Mouse (Mus musculus): ENCODE results near the gene Agpat1.

Gene Agpat1

DNA sequence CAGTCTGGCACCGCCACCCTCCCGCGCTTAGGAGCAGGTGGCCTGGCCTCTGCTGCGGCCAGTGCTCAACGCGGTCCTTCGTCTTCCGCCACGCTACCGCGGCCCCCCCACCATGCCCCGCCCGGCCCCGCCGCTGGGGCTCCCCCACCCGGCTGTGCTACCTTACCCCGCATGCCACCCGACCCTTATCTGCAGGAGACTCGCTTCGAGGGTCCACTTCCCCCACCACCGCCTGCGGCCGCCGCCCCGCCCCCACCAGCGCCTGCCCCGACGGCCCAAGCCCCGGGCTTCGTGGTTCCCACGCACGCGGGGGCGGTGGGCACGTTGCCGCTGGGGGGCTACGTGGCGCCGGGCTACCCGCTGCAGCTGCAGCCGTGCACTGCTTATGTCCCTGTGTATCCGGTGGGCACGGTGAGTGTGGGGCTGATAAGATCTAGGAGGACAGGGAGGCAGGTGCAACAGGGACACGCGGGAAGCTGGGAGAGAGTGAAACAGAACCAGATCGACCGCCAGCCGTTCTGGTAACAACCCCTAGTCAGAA is 26.8 kb downstream of the Agpat1 start:
- no peak for DNase-seq (ENCODE audit: low spot score in 2 of 2)

DNA sequence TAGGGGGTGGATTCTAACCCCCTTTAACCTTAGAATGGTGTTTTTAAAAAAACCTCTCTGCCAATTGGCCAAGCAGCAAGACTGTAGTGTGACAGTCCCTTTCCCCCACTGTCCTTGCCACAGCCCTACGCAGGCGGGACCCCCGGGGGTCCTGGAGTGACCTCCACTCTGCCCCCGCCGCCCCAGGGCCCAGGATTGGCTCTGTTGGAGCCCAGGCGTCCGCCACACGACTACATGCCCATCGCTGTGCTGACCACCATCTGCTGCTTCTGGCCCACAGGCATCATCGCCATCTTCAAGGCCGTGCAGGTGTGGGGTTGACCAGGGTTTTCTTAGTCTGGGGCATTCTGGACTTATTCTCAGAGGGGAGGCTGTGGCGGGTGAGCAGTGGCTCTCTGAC is 27.6 kb downstream of the Agpat1 start:
- DNase-seq (ENCODE audit: low spot score in 2 of 2), result no peak

- peak; percentile 79 to 87 for DNase-seq (ENCODE audit: low spot score in 2 of 2)
Measured at GRCm38 (mm10) chr17:34632261-34632691, 28.2 kb downstream of the Agpat1 start.

DNA sequence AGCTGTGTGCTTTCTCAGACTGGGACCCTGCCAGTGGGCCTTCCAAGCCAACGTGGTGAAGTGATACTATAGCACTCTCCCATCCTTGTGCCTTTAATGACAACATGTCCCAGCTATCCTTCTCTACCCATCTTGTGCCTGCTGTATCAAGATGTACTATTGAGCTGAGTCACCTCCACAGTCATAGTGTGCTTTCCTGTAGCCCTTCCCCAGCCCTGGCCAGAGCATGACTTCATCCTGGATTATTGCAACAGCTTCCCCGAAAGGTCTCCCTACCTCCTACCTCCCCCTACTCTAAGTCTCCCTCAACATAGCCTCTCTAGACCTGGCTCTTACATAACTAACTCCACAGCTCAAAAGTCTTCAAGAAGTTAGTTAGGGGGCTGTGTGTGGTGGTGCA is 31.6 kb downstream of the Agpat1 start:
- no peak for DNase-seq (ENCODE audit: low spot score in 2 of 2)

DNA sequence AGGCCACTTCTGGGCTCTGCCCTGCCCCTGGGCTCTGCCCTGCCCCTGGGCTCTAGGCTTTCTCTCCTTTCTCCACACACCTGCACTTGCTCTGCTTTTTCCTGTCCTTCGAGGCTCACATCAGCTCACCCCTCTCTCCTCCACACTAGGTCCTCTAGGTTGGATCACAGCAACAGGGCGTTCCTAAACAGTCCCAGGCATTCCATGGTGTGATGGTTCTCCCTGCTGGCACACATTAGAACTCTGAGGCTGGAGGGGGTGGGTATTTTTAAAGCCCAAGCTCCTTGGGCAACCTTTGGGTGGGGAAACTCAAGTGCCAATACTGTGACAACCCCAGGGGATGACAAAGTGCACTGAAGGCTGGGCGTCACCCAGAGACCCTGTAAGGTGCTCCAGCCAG is 33.4 kb downstream of the Agpat1 start:
- DNase-seq (ENCODE audit: low spot score in 2 of 2), result no peak

GRCm38 (mm10) chr17:34639461-34640255 is 35.6 kb downstream of the Agpat1 start:
- no peak for DNase-seq (ENCODE audit: low spot score in 2 of 2)

DNA sequence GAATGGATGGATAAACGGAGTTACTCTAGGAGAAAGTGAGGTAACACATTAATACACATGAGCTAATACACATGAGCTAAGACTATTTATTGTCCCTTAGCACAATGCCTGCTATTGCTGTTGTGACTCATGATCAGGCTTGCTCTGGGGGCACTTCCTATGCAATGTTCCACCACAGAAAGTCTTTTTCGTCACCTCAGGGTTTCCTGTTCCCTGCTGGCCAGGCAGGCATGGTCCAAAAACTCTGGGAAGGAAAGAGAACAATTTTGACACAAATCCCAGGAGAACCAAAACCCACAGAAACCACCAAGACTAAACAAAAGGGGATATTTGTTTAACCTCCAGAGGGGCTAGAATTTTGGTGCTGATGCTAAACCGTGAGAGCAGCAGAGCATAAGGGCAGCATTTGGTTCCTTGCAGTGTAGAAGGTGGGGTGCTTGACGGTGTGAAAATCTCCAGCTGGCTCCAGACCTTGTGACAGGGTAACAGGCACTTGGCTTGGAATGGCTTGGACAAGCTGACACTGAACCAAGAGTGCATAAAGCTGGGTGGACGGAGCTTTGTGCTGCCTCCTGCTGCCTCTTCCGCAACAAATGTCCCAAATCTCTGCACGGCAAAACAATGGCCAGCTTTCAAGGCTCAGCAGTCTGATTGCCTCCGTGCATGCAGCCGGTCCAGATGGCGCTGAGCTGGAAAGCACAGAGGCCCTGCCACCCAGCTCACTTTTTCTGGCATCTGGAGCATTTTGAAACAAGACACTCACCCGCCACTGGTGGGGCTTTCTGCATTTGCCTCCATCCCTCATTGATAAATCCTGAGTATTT is 36.9 kb downstream of the Agpat1 start:
- peak in 1 of 2 experiments; percentile 52 for DNase-seq (ENCODE audit: low spot score in 2 of 2)

GRCm38 (mm10) chr17:34641945-34642344 is 37.9 kb downstream of the Agpat1 start:
- DNase-seq (ENCODE audit: low spot score in 2 of 2), result no peak

DNA sequence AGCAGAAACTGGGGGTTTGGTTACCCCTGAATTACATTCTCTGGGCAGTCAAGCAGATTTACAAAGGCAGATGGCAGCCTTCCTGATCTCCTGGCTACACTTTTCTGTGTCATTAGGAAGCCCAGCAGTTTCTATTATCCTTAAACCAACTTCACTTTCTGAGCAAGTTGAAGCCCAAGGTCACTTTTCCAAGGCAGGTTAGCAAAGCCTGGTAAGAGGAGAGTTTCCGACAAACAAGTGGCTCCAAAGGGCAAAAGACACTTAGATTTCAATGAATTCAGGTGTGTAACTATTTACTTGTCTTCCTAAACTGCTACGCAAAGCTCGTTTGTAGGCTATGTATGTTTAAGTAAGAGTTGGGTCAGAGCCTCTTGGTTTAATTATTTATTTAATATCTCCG is 39.3 kb downstream of the Agpat1 start:
- no peak for DNase-seq (ENCODE audit: low spot score in 2 of 2)

DNA sequence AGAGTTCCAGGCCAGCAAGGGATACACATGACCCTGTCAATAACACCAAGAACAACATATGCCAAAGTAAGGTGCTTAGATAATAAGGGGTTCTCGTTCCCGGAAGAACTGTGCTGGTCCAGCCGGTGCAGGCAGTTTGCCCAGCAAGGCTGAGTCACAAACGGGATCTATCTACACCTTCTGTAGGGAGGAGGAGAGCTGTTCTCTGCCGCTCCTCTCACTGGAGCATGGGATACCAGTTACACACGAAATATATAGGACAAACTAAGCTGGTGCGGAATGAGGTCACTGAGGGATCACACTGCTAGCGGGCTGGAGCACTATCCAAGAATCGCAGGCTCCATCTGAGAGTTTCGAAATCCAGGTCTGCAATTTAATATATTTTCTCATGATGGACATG is 39.9 kb downstream of the Agpat1 start:
- peak in 1 of 2 experiments; percentile 52 for DNase-seq (ENCODE audit: low spot score in 2 of 2)

- peak; percentile 95 to 96 for DNase-seq (ENCODE audit: low spot score in 2 of 2)
Measured at GRCm38 (mm10) chr17:34644608-34645007, 40.5 kb downstream of the Agpat1 start, which contains the start of gene Fkbpl. Gene Fkbpl (plus strand): TSS chr17:34644764.

- no peak for DNase-seq (ENCODE audit: low spot score in 2 of 2)
Measured at GRCm38 (mm10) chr17:34645256-34645829, 41.3 kb downstream of the Agpat1 start.

- no peak for DNase-seq (ENCODE audit: low spot score in 2 of 2)
Measured at GRCm38 (mm10) chr17:34645831-34646511, 41.9 kb downstream of the Agpat1 start.

DNA sequence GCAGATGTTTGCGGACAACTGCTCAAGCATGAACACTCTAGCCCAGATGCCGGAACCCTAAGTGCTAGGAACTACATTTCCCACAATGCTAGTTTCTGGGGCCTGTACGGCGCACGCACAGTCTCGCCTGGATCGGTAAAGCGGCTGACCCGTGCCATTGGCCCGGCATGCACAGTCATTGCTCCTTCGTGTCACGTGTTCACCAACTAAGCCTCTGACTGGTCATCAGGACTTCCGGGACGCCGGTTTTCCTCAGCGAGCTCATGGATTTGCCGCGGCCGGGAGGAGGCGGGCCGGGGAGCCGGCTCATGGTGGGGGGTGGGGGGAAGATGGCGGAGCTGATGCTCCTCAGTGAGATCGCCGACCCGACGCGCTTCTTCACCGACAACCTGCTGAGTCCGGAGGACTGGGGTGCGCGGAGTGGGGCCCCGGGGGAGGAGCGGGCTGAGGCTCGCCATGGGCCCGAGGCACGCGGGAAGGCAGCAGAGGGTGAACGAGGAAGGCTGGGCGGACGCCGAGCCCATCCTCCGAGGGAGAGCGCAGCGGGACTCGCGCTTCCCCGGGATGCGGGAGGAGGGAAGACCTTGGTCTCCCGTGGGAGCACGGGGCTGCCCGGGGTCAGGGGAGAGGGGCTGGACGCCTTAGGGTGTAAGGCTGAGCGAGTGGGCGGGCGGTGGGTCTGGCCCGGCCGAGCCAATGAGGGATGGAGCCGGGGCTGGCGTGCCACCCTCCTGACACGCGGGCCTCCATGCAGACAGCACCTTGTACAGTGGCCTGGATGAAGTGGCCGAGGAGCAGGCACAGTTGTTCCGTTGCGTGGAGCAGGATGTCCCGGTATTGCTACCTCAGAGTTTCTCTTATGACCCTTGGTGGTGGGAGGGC is 43.1 kb downstream of the Agpat1 start, which contains the start of gene Atf6b:
TSS of gene Atf6b (plus strand) at position 241 of the 882 bp plus-strand sequence.
- DNase-seq (ENCODE audit: low spot score in 2 of 2), result peak; percentile 84 to 96

DNA sequence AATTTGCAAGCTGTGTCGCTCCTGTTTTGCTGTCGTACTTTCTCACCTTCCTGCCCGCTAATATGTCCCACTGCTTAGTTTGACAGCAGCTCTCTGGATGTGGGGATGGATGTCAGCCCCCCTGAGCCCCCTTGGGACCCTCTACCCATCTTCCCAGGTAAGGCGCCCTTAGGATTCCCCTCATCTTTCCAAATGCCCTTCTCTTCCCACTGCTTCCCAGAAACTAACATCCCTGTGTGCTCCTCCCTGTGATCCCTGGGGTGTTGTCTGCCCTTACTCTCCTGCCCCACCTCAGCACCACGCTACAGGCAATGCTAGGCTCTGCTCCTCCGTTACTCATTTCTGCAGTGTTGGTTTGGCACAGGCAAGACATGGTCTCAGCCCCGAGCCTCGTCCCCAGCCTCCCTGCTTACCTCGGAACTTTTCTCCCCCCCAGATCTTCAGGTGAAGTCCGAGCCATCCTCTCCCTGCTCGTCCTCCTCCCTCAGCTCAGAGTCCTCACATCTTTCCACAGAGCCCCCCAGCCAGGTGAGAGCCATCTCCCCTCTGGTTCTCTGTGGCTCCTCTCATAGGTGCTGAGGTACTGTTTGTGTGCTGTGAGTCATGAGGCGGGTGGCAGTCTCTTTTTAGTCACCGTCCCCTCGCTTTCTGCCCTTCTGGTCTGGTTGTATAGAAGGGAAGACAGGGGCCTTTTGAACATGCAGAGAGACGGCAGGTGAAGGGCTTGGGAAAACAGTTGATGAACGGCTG is 44.3 kb downstream of the Agpat1 start:
- DNase-seq (ENCODE audit: low spot score in 2 of 2), result no peak

DNA sequence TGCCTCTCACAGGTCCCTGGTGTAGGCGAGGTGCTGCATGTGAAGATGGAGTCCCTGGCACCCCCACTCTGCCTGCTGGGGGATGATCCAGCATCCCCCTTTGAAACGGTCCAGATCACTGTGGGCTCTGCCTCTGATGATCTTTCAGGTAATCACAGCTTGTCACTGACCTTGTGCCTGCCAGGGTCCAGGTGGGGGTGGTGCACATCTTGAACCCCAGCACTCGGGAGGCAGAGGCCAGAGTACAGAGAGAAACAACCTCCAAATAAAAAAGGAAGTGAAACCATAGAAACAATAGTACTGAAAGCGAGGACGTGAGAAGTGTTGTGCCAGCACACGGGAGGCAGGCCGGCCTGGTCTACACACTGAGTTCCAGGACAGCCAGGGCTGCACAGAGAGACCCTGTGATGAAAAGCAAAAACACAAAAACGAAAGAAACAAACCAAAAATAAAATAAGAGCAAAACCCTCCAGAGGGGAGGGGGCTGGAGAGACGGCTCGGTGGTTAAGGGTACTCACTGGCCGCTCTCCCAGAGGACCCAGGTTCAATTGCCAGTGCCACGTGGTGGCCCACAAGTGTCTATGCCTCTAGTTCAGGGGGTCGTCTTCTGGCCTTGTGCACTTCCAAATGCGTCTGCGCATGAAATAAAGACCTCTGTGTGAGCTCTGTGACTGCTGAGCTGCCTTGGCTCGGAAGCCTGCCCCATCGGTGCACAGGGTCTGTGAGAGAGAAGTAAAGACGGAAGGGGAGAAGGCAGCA is 45.2 kb downstream of the Agpat1 start:
- DNase-seq (ENCODE audit: low spot score in 2 of 2), result no peak

DNA sequence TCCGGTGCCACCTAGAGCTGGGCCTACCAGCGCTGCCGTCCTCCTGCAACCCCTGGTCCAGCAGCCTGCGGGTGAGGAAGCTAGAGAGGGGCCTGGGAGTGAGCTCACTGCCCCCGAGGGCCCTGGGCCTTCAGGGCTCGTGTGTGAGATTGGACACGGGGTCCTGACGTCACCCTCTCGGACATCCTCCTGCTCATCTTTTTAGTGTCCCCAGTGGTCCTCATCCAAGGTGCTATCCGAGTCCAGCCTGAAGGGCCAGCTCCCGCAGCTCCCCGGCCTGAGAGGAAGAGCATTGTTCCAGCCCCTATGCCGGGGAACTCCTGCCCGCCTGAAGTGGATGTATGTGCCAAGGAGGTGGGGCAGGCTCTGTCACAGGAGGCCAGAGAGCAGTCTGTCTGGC is 46.7 kb downstream of the Agpat1 start:
- DNase-seq (ENCODE audit: low spot score in 2 of 2), result no peak

- DNase-seq (ENCODE audit: low spot score in 2 of 2), result no peak
Measured at GRCm38 (mm10) chr17:34651507-34652221, 47.6 kb downstream of the Agpat1 start.
